Mouse (Mus musculus) E14TG2a.4 (cell line): ENCODE measurements at regions not wholly inside any gene's neighbourhood (a gene's known extent, or its start where the extent isn't known, plus 50 kb on each side); places are given as distances from the start of the nearest gene placed in this dataset.

Experiments used
- CTCF ChIP-seq: conservative IDR thresholded peaks from 2 replicates; pipeline ENCODE4 v1.5.1; 2014; ENCODE audit warnings: low read length
- NANOG ChIP-seq: IDR thresholded peaks from 2 replicates; pipeline ENCODE4 v1.6.1; 2014; ENCODE audit warnings: borderline replicate concordance, low read length, mixed read lengths

GRCm38 (mm10) chr12:117389516-117390347 lies 126.5 kb upstream of the Rapgef5 start:
- TF ChIP-seq CTCF (no peak), NANOG (no peak)
